Mouse (Mus musculus) cerebellum, adult 2 months (tissue): ENCODE data around the gene Gm7029.

Experiments used
- CTCF ChIP-seq: fragments of 200-500 bp; IDR thresholded peaks from 2 replicates; pipeline ENCODE4 v1.5.1; 2011; ENCODE audit warnings: low read depth, mild to moderate bottlenecking, control low read depth, low read length, moderate library complexity, borderline replicate concordance; ENCODE audit not compliant: insufficient read depth
- POLR2A ChIP-seq: fragments of 200-500 bp; IDR thresholded peaks from 2 replicates; pipeline ENCODE4 v1.6.1; 2011; ENCODE audit warnings: low read length, control low read depth, borderline replicate concordance; ENCODE audit not compliant: insufficient read depth

GRCm38 (mm10) chr17:33919351-33920281, 46.0 kb downstream of the Gm7029 start:
- TF ChIP-seq CTCF (0 out of 2 replicates have a peak, but pooled peaks have one; percentile 26), POLR2A (no peak)
